Mouse (Mus musculus) cerebellum, postnatal 36 days (tissue): Measurements from ENCODE around the gene Bdh1.

Experiments used
- DNase-seq, 2 experiments: peaks; one replicate each; pipeline ENCODE4 v3.0.0; 2021 to 2022; ENCODE audit warnings: mixed read lengths in 2 of 2

Bdh1 gene

GRCm38 (mm10) chr16:31506665-31507456 lies 84.8 kb downstream of the Bdh1 start:
- no peak for DNase-seq

- DNase-seq = no peak
Observed at GRCm38 (mm10) chr16:31507457-31507755, 85.3 kb downstream of the Bdh1 start.

- DNase-seq = no peak
Observed at GRCm38 (mm10) chr16:31507794-31508526, 85.9 kb downstream of the Bdh1 start.
